Mouse (Mus musculus): ENCODE measurements around the gene Iqcb1.
"Not testable (repeated sequence)": the region's sequence is repeated elsewhere in the genome, so short reads cannot be mapped to it uniquely, and the experiment has no call there.

The Iqcb1 gene

GRCm38 (mm10) chr16:36828054-36828786 is at the start of gene Iqcb1:
Gene Iqcb1 (plus strand): TSS chr16:36828385.
- DNase-seq (ENCODE audit: low read depth), result peak; percentile 70

GRCm38 (mm10) chr16:36784146-36784545 is 44.0 kb upstream of the Iqcb1 start:
- no peak for DNase-seq (ENCODE audit: low read depth)

GRCm38 (mm10) chr16:36784594-36785313 is 43.4 kb upstream of the Iqcb1 start, which contains the start of gene Slc15a2:
Gene Slc15a2 (minus strand): TSS chr16:36784962.
- no peak for DNase-seq (ENCODE audit: low read depth)

- DNase-seq (ENCODE audit: low read depth), result no peak
Observed at GRCm38 (mm10) chr16:36786466-36786865, 41.7 kb upstream of the Iqcb1 start.

- DNase-seq (ENCODE audit: low read depth), result no peak
Observed at GRCm38 (mm10) chr16:36790166-36790565, 38.0 kb upstream of the Iqcb1 start.

GRCm38 (mm10) chr16:36794976-36795375 is 33.2 kb upstream of the Iqcb1 start:
- no peak for DNase-seq (ENCODE audit: low read depth)

GRCm38 (mm10) chr16:36798334-36798733 is 29.9 kb upstream of the Iqcb1 start:
- DNase-seq (ENCODE audit: low read depth), result no peak

GRCm38 (mm10) chr16:36802361-36802760 is 25.8 kb upstream of the Iqcb1 start:
- no peak for DNase-seq (ENCODE audit: low read depth)

- no peak for DNase-seq (ENCODE audit: low read depth)
Observed at GRCm38 (mm10) chr16:36808616-36809015, 19.6 kb upstream of the Iqcb1 start.

GRCm38 (mm10) chr16:36813680-36814079 is 14.5 kb upstream of the Iqcb1 start:
- DNase-seq (ENCODE audit: low read depth), result no peak

GRCm38 (mm10) chr16:36816916-36817315 is 11.3 kb upstream of the Iqcb1 start:
- no peak for DNase-seq (ENCODE audit: low read depth)

GRCm38 (mm10) chr16:36817321-36817926 is 10.8 kb upstream of the Iqcb1 start:
- DNase-seq (ENCODE audit: low read depth), result peak; percentile 71

GRCm38 (mm10) chr16:36820016-36820415 is 8.2 kb upstream of the Iqcb1 start:
- no peak for DNase-seq (ENCODE audit: low read depth)

GRCm38 (mm10) chr16:36820747-36821146 is 7.4 kb upstream of the Iqcb1 start:
- DNase-seq (ENCODE audit: low read depth), result no peak

GRCm38 (mm10) chr16:36821474-36821873 is 6.7 kb upstream of the Iqcb1 start:
- no peak for DNase-seq (ENCODE audit: low read depth)

GRCm38 (mm10) chr16:36827611-36828053 is 553 bp upstream of the Iqcb1 start:
- no peak for DNase-seq (ENCODE audit: low read depth)

- DNase-seq (ENCODE audit: low read depth), result no peak
Observed at GRCm38 (mm10) chr16:36828820-36829219, 635 bp downstream of the Iqcb1 start.

GRCm38 (mm10) chr16:36846894-36847293 is 18.7 kb downstream of the Iqcb1 start:
- DNase-seq (ENCODE audit: low read depth), result not testable (repeated sequence)

- no peak for DNase-seq (ENCODE audit: low read depth)
Observed at GRCm38 (mm10) chr16:36851202-36851601, 23.0 kb downstream of the Iqcb1 start.

GRCm38 (mm10) chr16:36863585-36863984 is 35.4 kb downstream of the Iqcb1 start:
- DNase-seq (ENCODE audit: low read depth), result no peak

GRCm38 (mm10) chr16:36869442-36869841 is 41.3 kb downstream of the Iqcb1 start:
- DNase-seq (ENCODE audit: low read depth), result no peak

- DNase-seq (ENCODE audit: low read depth), result peak; percentile 99
Observed at GRCm38 (mm10) chr16:36874583-36875275, 46.5 kb downstream of the Iqcb1 start, which contains the start of the genes Eaf2 and Golgb1. Gene Eaf2 (minus strand): TSS chr16:36875003. Gene Golgb1 (plus strand): TSS chr16:36875140.
